Mouse (Mus musculus) thymus, adult 2 months (tissue): ENCODE results near the gene Rfx1.

Experiments
- CTCF ChIP-seq: fragments of 200-500 bp; IDR thresholded peaks from 2 replicates; pipeline ENCODE4 v1.5.1; 2012; ENCODE audit warnings: mild to moderate bottlenecking, control low read depth, low read length, moderate library complexity, borderline replicate concordance; ENCODE audit not compliant: control insufficient read depth, poor library complexity, insufficient read depth; ENCODE audit errors: extremely low read depth
- POLR2A ChIP-seq: fragments of 200-500 bp; IDR thresholded peaks from 2 replicates; pipeline ENCODE4 v1.6.1; 2012; ENCODE audit warnings: mild to moderate bottlenecking, low read length, control low read depth, moderate library complexity; ENCODE audit not compliant: control insufficient read depth, poor library complexity, insufficient read depth; ENCODE audit errors: extremely low read depth

DNA sequence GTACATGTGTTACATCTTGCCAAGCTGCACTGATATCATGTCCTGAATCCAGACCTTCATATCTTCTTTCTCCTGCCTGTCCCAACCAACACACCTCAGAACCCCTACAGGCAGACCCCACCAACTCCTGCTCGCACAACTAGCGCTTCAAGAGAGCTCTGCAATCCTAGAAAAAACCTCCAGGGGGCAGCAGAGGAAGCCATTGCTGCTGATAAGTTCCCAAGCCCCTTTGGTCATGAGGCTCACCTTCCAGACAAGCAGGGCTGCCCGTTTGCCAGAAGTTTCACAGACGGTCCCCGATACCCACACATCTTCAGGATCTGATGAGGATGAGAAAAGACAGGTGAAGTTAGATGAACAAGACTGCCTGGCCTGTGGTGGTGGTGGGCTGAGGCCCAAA is 27.6 kb upstream of the Rfx1 start:
- TF ChIP-seq CTCF (peak; percentile 67; the same call in 1 of the 2 replicates), POLR2A (0 out of 2 replicates have a peak, but pooled peaks have one; percentile 29)
